Mouse (Mus musculus) lung, adult 2 months (tissue): ENCODE results near the gene Pbp2.

Experiments
- CTCF ChIP-seq: fragments of 200-500 bp; IDR thresholded peaks from 2 replicates; pipeline ENCODE4 v1.5.1; 2011; ENCODE audit warnings: mild to moderate bottlenecking, low read length, control low read depth; ENCODE audit not compliant: insufficient read depth
- POLR2A ChIP-seq: fragments of 200-500 bp; IDR thresholded peaks from 2 replicates; pipeline ENCODE4 v1.6.1; 2011; ENCODE audit warnings: low read depth, mild to moderate bottlenecking, control low read depth, low read length, borderline replicate concordance; ENCODE audit errors: extremely low read depth

GRCm38 (mm10) chr6:135310305-135310704, at the start of gene Pbp2:
- TF ChIP-seq CTCF: no peak
- no peak for TF ChIP-seq POLR2A
